Mouse (Mus musculus): Measurements from ENCODE around the gene Prss23. TPM values are rescaled to one million over a fixed set of nuclear protein-coding genes. Genes with fewer than 3 reads are reported as not detected.

The Prss23 gene
- polyA plus RNA-seq, 1 experiment from 2014 or later, result 27.4 TPM

DNA sequence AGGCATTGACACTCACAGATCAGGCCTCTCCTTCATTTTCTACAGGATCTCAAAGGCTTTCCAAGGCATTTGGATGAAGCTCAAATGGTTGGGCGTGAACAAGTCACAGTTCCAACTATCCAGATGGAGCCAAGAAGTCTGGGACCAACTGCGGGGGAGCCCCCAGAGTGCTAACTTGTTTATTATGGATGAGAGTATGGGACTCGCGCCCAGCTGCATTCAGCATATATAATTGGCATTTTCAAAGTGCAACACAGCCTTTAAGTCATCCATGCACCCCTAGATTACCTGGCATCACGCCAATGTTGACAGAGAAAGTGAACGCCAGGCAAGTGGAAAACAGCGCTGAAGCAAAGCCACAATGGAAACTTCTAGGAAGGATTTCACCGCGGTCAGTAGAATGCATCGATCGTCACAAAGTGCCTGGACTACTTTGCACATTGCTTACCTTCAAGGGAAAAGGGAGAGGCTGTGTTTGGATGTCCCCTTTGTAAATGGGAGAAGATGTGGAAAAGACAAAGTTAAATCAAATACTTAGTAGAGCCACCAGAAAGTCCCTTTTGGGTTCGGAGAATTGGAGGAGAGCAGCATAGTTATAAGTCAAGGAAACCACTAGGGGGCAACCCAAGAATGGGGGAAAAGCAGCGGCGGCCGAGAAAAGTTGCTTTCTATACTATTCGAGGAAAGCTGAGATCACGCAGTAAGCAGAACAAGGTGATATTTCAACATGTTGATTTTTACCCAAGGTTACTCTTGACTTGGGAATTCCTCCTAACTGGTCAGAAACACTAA lies 27.3 kb downstream of the Prss23 start:
- 0 out of 2 replicates have a peak, but pooled peaks have one; percentile 47 for ATAC-seq (replicated peaks; ENCODE audit: insufficient number of reproducible peaks, insufficient read depth, low FRiP score, low read depth)
- Histone ChIP-seq H3K9ac (no peak overlapping the region), H3K9me3 (replicated peaks) (no peaks in the 10 kb centered on the region), H3K4me1 (replicated peaks) (0 out of 2 replicates have a peak, but pooled peaks cover 3% of the 10 kb centered on the region), H3K4me3 (peak overlapping the region; percentile 34), H3K36me3 (no peaks in the 10 kb centered on the region), H3K4me2 (peak overlapping the region; percentile 60), H3K27ac (no peak overlapping the region), H3K27me3 (no peaks in the 10 kb centered on the region)
- 20% methylated on average over 17 of the region's 17 CpGs for WGBS

DNA sequence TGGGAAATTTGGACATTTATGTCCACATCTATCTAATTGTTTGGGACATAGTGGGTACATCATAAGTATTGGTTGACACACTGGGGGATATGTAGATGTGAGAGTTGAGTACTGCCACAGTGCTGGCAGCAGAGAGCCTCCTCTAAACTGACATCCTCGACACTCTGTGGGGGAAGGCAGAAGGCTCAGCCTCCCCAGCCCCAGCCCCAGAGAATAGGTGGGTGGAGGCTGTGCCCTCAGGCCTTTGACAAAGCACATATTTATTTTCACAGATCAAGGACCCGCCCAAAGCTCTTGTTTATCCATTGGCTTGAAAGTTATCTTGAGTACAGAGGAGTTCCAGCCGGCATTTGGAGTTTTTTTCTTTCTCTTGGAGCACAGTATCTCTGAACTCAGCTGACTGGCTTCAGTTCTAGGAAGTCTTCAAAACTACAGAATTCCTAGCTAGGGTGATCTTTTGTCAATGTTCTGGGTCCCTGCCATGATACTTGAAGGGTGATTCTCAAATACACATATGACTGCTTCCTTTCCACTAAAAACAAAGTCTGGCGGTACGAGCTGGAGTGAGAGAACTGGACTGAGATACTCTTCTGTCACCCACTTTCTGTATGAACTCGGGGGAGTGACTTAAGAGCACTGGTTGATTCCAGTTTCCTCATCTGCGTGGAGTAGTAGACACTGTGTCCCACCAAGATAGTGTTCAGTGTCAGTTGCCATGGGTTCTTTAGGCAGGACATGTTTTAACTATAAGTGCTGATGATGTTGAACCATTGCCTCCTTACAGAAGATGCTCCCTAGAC lies 43.0 kb downstream of the Prss23 start:
- H3K36me3 ChIP-seq, result no peaks in the 10 kb centered on the region
- H3K9me3 ChIP-seq (replicated peaks), result no peaks in the 10 kb centered on the region
- no peak overlapping the region for H3K4me2 ChIP-seq
- no peak overlapping the region for H3K27ac ChIP-seq
- no peak overlapping the region for H3K9ac ChIP-seq
- H3K27me3 ChIP-seq, result no peaks in the 10 kb centered on the region
- H3K4me1 ChIP-seq (replicated peaks), result no peaks in the 10 kb centered on the region
- no peak for ATAC-seq (replicated peaks; ENCODE audit: insufficient number of reproducible peaks, insufficient read depth, low FRiP score, low read depth)
- H3K4me3 ChIP-seq, result no peak overlapping the region
- WGBS, result 44% methylated on average over 7 of the region's 7 CpGs

DNA sequence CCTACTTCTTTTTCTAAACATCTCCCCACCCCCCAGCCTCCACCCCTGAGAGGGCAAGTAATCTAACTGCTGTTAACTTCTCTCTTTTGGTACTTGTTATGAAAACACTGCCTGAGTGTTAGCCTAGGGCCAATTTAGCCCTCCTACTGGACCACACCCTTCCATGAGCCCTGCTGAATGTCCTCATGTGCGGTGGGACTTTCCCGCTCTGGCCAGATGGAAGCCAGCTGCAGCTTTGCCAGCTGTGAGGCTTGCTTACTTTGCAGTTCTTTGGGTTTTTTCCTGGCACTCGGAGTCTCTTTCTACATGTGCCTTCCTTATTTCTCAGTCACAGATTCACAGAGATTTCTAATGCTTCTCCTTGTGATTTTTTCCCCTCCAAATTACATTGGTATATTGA lies 45.3 kb downstream of the Prss23 start:
- H3K9me3 ChIP-seq (replicated peaks), result no peaks in the 10 kb centered on the region
- H3K36me3 ChIP-seq, result no peaks in the 10 kb centered on the region
- no peak overlapping the region for H3K27ac ChIP-seq
- no peak for ATAC-seq (replicated peaks; ENCODE audit: insufficient number of reproducible peaks, insufficient read depth, low FRiP score, low read depth)
- no peak overlapping the region for H3K9ac ChIP-seq
- H3K27me3 ChIP-seq, result 0 out of 2 replicates have a peak, but pooled peaks cover under 1% of the 10 kb centered on the region
- no peak overlapping the region for H3K4me2 ChIP-seq
- H3K4me3 ChIP-seq, result no peak overlapping the region
- 44% methylated on average over 3 of the region's 3 CpGs for WGBS
- no peaks in the 10 kb centered on the region for H3K4me1 ChIP-seq (replicated peaks)

DNA sequence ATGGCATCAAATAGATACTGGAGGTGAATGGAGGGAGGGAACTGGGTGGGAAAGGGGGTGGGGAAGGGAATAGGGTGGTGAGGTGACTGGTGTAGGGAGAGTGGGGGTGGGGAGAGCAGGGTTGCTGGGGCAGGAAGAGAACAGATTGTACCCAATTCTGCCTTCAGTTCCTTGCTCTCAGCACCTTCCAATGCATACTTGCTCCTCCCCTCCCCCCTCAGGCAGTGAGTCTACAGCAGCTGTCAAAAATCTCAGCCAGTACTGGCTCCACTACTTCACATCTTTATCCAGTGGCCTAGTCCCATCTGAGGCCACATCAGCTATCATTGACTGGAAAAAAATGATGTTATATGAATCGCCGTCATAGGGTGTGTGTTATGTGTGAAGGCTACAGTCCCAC lies 48.5 kb downstream of the Prss23 start:
- Histone ChIP-seq H3K9ac (no peak overlapping the region), H3K27ac (no peak overlapping the region), H3K4me2 (no peak overlapping the region), H3K4me1 (replicated peaks) (peaks cover 8% of the 10 kb centered on the region), H3K4me3 (no peak overlapping the region), H3K9me3 (replicated peaks) (no peaks in the 10 kb centered on the region), H3K36me3 (no peaks in the 10 kb centered on the region), H3K27me3 (peaks cover 8% of the 10 kb centered on the region; the same call in 1 of the 2 replicates)
- WGBS, result 64% methylated on average over 2 of the region's 2 CpGs
- no peak; the same call in 1 of the 2 replicates for ATAC-seq (replicated peaks; ENCODE audit: insufficient number of reproducible peaks, insufficient read depth, low FRiP score, low read depth)

DNA sequence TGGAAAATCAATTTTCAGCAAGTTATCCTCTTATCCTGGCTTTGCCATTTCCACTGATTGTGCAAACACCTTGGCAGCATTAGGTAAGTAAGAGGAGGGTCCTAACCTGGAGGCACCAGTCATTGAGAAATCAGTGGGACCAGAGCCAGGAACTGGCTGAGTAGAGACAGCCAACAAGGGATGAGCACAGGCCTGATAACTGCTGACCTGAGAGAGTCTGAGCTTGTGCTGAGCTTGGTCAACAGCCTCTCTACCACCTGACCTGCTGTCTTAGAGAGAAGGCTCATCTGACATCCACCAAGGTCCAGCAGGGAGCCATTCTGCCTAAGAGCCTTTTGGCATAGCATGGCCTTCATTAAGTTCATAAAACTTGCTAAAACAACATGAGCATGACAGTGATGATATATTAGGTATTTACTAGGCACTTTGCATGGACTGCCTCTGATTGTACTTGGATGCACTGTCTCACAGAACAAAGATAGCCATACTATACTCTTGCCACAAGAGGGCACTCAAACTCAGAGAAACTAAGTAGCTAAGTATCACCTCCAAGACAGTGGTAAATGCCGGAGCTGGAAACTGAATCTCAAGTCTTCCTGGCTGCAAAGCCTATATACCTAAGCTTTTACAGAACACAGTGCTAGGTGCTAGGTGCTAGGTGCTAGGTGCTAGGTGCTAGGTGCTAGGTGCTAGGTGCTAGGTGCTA lies 49.5 kb downstream of the Prss23 start:
- peaks cover 10% of the 10 kb centered on the region for H3K4me1 ChIP-seq (replicated peaks)
- H3K27me3 ChIP-seq, result peaks cover 8% of the 10 kb centered on the region; the same call in 1 of the 2 replicates
- H3K4me3 ChIP-seq, result no peak overlapping the region
- H3K9me3 ChIP-seq (replicated peaks), result no peaks in the 10 kb centered on the region
- no peaks in the 10 kb centered on the region for H3K36me3 ChIP-seq
- no peak overlapping the region for H3K4me2 ChIP-seq
- H3K27ac ChIP-seq, result no peak overlapping the region
- 3% methylated on average over 1 of the region's 1 CpGs for WGBS
- no peak overlapping the region for H3K9ac ChIP-seq
- ATAC-seq (replicated peaks; ENCODE audit: insufficient number of reproducible peaks, insufficient read depth, low FRiP score, low read depth), result no peak

DNA sequence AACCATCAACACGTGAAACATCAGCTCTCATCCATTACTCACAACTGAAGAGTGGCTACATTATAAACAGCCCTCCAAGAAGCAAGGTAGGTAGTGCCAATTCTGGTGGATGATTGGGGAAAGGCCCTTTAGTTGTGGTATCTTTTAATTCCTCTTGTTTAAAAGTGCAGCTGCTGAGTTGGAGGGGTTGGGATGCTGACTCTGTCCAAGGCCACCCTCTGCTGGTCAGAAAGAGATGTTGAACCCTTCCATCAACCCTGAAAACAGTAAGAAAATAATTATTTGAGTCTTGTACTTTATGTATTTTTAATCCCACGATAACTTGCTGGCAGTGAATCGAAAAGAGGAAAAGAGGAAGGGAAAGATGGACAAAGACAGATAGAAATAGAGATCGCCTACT lies 53.5 kb downstream of the Prss23 start:
- ATAC-seq (replicated peaks; ENCODE audit: insufficient number of reproducible peaks, insufficient read depth, low FRiP score, low read depth), result no peak
- Histone ChIP-seq H3K4me2 (no peak overlapping the region), H3K9me3 (replicated peaks) (no peaks in the 10 kb centered on the region), H3K27me3 (peaks cover 8% of the 10 kb centered on the region; the same call in 1 of the 2 replicates), H3K4me1 (replicated peaks) (peaks cover 10% of the 10 kb centered on the region), H3K36me3 (no peaks in the 10 kb centered on the region), H3K9ac (no peak overlapping the region), H3K27ac (no peak overlapping the region), H3K4me3 (no peak overlapping the region)
- WGBS, result 28% methylated on average over 4 of the region's 4 CpGs

DNA sequence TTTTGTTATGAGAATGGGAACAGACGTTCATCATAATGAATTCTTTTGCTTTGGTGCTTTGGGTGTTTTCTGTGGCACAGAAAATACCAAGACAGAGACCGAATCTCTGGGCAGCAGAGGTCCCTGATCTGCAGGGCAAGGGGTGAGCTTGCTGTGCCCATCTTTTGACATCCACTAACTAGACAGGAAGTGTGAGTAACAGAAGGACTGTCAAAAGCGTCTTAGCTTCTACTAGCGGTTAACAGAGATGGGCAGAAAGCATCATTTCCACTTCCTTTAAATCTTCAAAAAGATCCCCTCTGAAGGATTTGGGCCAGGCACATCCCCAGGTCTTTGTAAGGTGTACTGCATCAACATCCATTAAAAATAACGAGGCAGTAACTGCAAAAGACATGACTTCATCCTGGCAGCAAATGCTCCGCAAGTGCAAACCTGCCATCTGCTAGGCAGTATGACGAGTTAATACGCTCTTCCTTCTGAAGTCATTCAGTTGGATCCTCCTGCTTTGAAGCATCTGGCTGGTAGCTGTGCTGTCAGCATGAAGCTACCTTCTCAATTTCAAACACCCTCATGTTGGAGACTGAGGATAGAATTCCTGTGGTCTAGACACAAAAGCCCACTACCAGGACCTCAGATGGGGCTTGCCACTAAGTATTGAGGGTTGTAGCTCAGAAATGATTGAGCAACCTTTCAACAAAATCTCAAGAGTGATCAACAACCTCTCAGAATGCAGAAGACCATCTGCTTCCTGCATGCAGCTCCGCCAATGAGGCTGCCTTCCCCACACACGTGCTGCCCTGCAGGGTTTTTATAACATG lies 63.0 kb downstream of the Prss23 start:
- no peak overlapping the region for H3K4me3 ChIP-seq

DNA sequence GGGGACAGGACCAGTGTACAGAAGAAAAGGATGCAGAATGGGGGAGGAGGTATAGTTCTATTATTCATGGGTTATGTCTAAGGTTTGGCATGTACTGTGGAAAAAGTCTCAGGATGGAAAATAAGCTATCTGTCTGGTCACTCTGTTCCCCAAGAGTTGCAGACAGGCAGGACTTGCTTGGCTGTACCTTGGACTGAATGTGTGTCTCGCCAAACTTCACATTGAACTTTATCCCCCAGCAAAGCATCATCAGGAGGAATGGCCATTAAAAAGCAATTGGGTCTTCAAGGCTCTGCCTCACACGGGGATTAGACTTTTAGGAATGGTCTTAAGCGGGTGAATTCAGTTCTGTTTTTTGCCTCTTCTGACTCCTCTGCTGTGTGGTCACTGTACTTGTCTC lies 63.7 kb downstream of the Prss23 start:
- WGBS, result 78% methylated on average over 3 of the region's 3 CpGs
- peaks cover 15% of the 10 kb centered on the region for H3K4me1 ChIP-seq (replicated peaks)
- H3K27ac ChIP-seq, result no peak overlapping the region
- no peak overlapping the region for H3K4me3 ChIP-seq
- no peak overlapping the region for H3K9ac ChIP-seq
- H3K36me3 ChIP-seq, result no peaks in the 10 kb centered on the region
- no peaks in the 10 kb centered on the region for H3K27me3 ChIP-seq
- no peaks in the 10 kb centered on the region for H3K9me3 ChIP-seq (replicated peaks)
- H3K4me2 ChIP-seq, result no peak overlapping the region
- ATAC-seq (replicated peaks; ENCODE audit: insufficient number of reproducible peaks, insufficient read depth, low FRiP score, low read depth), result no peak

More for the DNA sequence above, 63.0 kb downstream of the Prss23 start:
- no peak for ATAC-seq (replicated peaks; ENCODE audit: insufficient number of reproducible peaks, insufficient read depth, low FRiP score, low read depth)
- H3K9ac ChIP-seq, result no peak overlapping the region
- H3K9me3 ChIP-seq (replicated peaks), result no peaks in the 10 kb centered on the region
- WGBS, result 70% methylated on average over 10 of the region's 10 CpGs
- H3K27me3 ChIP-seq, result no peaks in the 10 kb centered on the region
- H3K4me2 ChIP-seq, result no peak overlapping the region
- no peaks in the 10 kb centered on the region for H3K36me3 ChIP-seq
- H3K4me1 ChIP-seq (replicated peaks), result peaks cover 15% of the 10 kb centered on the region
- no peak overlapping the region for H3K27ac ChIP-seq

DNA sequence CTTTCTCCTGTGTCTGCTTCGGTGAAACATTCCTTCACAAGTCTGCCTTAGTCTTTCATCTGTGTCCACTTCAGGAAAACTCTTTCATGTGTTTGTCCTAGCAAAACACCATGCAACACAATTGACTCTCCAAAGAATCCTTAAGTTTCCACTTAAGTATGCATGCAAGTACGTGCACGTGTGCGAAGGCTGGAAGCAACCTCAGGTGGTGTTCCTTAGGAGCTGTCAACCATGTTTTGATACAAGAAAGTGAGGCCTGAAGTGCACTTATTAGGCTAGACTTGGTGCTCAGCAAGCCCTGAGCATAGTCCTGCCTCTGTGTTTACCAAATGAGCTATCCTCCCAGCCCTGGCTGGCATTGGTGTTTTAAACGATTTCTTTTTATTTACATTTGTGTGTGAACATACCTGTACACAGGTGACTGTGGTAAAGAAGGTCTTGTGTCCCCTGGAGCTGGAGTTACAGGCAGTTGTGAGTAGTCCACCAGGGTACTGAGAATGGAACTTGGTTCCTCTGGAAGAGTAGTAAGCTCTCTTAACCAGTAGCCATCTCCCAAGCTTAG lies 64.3 kb downstream of the Prss23 start:
- no peak for ATAC-seq (replicated peaks; ENCODE audit: insufficient number of reproducible peaks, insufficient read depth, low FRiP score, low read depth)
- Histone ChIP-seq H3K27me3 (no peaks in the 10 kb centered on the region), H3K9me3 (replicated peaks) (no peaks in the 10 kb centered on the region), H3K4me1 (replicated peaks) (peaks cover 15% of the 10 kb centered on the region), H3K4me2 (no peak overlapping the region), H3K9ac (no peak overlapping the region), H3K36me3 (no peaks in the 10 kb centered on the region), H3K4me3 (no peak overlapping the region), H3K27ac (no peak overlapping the region)
- 86% methylated on average over 5 of the region's 5 CpGs for WGBS

DNA sequence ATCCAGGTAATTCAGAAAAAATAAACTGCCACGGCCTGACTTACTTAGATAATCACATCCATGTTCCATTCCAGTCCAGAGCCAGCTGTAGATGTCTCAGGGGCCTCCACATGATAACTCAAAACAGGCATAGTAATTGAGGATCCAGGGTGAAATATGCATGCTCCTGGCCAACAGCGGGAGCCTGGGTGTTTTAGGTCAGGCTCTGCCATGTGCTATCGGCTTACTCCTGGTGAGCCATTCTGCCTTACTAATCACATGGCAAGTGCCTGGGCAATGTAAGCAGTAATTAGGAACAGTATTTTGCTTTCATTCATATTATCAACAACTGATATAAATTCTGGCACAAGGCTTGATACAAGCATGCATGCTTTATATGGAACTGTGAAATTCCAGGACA lies 65.6 kb downstream of the Prss23 start:
- H3K27me3 ChIP-seq, result no peaks in the 10 kb centered on the region
- H3K36me3 ChIP-seq, result no peaks in the 10 kb centered on the region
- 0 out of 2 replicates have a peak overlapping the region, but pooled peaks have one; percentile 25 for H3K4me2 ChIP-seq
- ATAC-seq (replicated peaks; ENCODE audit: insufficient number of reproducible peaks, insufficient read depth, low FRiP score, low read depth), result peak; percentile 86
- no peaks in the 10 kb centered on the region for H3K9me3 ChIP-seq (replicated peaks)
- no peak overlapping the region for H3K9ac ChIP-seq
- peak overlapping the region; percentile 80 for H3K27ac ChIP-seq
- H3K4me3 ChIP-seq, result no peak overlapping the region
- WGBS, result 25% methylated on average over 3 of the region's 3 CpGs
- H3K4me1 ChIP-seq (replicated peaks), result peaks cover 15% of the 10 kb centered on the region
